Mouse (Mus musculus): Measurements from ENCODE around the gene Wfdc10.
"Not testable (repeated sequence)": the region's sequence is repeated elsewhere in the genome, so short reads cannot be mapped to it uniquely, and the experiment has no call there.

The Wfdc10 gene

GRCm38 (mm10) chr2:164655858-164656257 lies at the start of gene Wfdc10:
Gene Wfdc10, plus strand, starts transcription at chr2:164656046.
- no peak for DNase-seq (ENCODE audit: inconsistent ontology term)

- DNase-seq (ENCODE audit: inconsistent ontology term) = peak; percentile 14
Observed at GRCm38 (mm10) chr2:164608781-164609180, 47.1 kb upstream of the Wfdc10 start.

- not testable (repeated sequence) for DNase-seq (ENCODE audit: inconsistent ontology term)
Observed at GRCm38 (mm10) chr2:164613471-164613870, 42.4 kb upstream of the Wfdc10 start, which contains the start of the genes Wfdc6b and Wfdc8. Gene Wfdc6b, plus strand, starts transcription at chr2:164613522. Gene Wfdc8, minus strand, starts transcription at chr2:164613626.

GRCm38 (mm10) chr2:164615386-164615785 lies 40.5 kb upstream of the Wfdc10 start:
- DNase-seq (ENCODE audit: inconsistent ontology term) = no peak

- DNase-seq (ENCODE audit: inconsistent ontology term) = no peak
Observed at GRCm38 (mm10) chr2:164619050-164619449, 36.8 kb upstream of the Wfdc10 start.

GRCm38 (mm10) chr2:164621775-164622174 lies 34.1 kb upstream of the Wfdc10 start:
- no peak for DNase-seq (ENCODE audit: inconsistent ontology term)

GRCm38 (mm10) chr2:164635266-164635665 lies 20.6 kb upstream of the Wfdc10 start:
- no peak for DNase-seq (ENCODE audit: inconsistent ontology term)

GRCm38 (mm10) chr2:164638696-164639095 lies 17.1 kb upstream of the Wfdc10 start, which contains the start of gene Wfdc16:
Gene Wfdc16, minus strand, starts transcription at chr2:164638796.
- DNase-seq (ENCODE audit: inconsistent ontology term) = no peak

GRCm38 (mm10) chr2:164641129-164641528 lies 14.7 kb upstream of the Wfdc10 start:
- peak; percentile 11 for DNase-seq (ENCODE audit: inconsistent ontology term)

GRCm38 (mm10) chr2:164641881-164642673 lies 13.8 kb upstream of the Wfdc10 start:
- DNase-seq (ENCODE audit: inconsistent ontology term) = no peak

GRCm38 (mm10) chr2:164656483-164656882 lies 637 bp downstream of the Wfdc10 start, which contains the start of gene Wfdc9:
Gene Wfdc9, minus strand, starts transcription at chr2:164656583.
- DNase-seq (ENCODE audit: inconsistent ontology term) = no peak

GRCm38 (mm10) chr2:164664851-164665250 lies 9.0 kb downstream of the Wfdc10 start:
- DNase-seq (ENCODE audit: inconsistent ontology term) = no peak

- no peak for DNase-seq (ENCODE audit: inconsistent ontology term)
Observed at GRCm38 (mm10) chr2:164670261-164670660, 14.4 kb downstream of the Wfdc10 start.

- no peak for DNase-seq (ENCODE audit: inconsistent ontology term)
Observed at GRCm38 (mm10) chr2:164670938-164671337, 15.1 kb downstream of the Wfdc10 start.

- DNase-seq (ENCODE audit: inconsistent ontology term) = no peak
Observed at GRCm38 (mm10) chr2:164673987-164674386, 18.1 kb downstream of the Wfdc10 start, which contains the start of gene Wfdc11. Gene Wfdc11, minus strand, starts transcription at chr2:164674087.

- no peak for DNase-seq (ENCODE audit: inconsistent ontology term)
Observed at GRCm38 (mm10) chr2:164676103-164676502, 20.3 kb downstream of the Wfdc10 start.

- DNase-seq (ENCODE audit: inconsistent ontology term) = no peak
Observed at GRCm38 (mm10) chr2:164676916-164677685, 21.3 kb downstream of the Wfdc10 start.

GRCm38 (mm10) chr2:164678848-164679625 lies 23.2 kb downstream of the Wfdc10 start:
- DNase-seq (ENCODE audit: inconsistent ontology term) = peak; percentile 86

GRCm38 (mm10) chr2:164679906-164680305 lies 24.1 kb downstream of the Wfdc10 start:
- no peak for DNase-seq (ENCODE audit: inconsistent ontology term)

- DNase-seq (ENCODE audit: inconsistent ontology term) = no peak
Observed at GRCm38 (mm10) chr2:164684807-164685206, 29.0 kb downstream of the Wfdc10 start, which contains the start of gene Wfdc13. Gene Wfdc13, plus strand, starts transcription at chr2:164685107.

- no peak for DNase-seq (ENCODE audit: inconsistent ontology term)
Observed at GRCm38 (mm10) chr2:164698201-164698600, 42.4 kb downstream of the Wfdc10 start, which contains the start of gene Spint4. Gene Spint4, plus strand, starts transcription at chr2:164698501.
